Mouse (Mus musculus): ENCODE measurements at regions not wholly inside any gene's neighbourhood (a gene's known extent, or its start where the extent isn't known, plus 50 kb on each side); places are given as distances from the start of the nearest gene placed in this dataset.

DNA sequence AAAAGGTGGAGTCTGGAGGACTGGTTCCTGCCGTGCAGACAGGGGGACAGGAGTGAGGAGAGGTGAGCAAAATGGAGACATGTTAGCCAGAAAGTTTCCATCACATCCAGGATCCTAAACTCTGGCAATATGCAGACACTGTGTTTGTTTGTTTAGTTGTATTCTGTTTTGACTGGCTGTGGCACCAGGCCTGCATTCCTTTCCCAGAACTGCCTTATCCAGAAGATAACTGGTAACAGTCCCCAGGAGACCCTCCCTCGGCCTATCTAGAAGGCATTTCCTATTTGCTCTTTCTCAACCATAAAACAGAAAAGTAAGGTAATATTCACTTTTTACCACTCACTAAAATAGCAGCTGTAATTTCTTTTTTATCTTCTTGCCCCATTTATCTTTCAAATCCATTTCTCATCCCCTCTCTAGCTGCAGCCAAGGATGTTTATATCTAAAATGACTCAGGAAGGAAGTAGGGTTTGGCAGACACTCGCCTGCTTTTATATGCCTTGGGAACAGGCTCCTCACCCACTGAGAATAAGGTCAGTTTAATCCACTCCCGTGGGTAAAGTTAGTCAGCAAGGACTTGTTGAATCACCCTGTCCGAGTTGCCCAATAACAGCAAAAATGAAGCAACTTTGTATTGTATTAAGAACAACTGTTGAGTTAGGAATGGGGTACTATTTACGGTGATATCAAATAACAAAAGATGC is 283.0 kb upstream of the Tank start:
- H3K27me3 ChIP-seq (ENCODE audit: insufficient read depth, low read length), result peaks cover 1% of the 10 kb centered on the region
- no peak overlapping the region for H3K4me3 ChIP-seq (ENCODE audit: low read depth, low read length)
- ATAC-seq (ENCODE audit: extremely low read depth, insufficient number of reproducible peaks, low FRiP score, poor library complexity, severe bottlenecking) (no peak), DNase-seq (ENCODE audit: low spot score) (no peak)
- TF ChIP-seq GATA1 (IDR thresholded peaks at IDR 0.05; ENCODE audit: borderline replicate concordance, low read length) (no peak), POLR2AphosphoS5 (IDR thresholded peaks at IDR 0.05; ENCODE audit: insufficient replicate concordance, low read depth, low read length) (no peak), GATA2 (IDR thresholded peaks at IDR 0.05; ENCODE audit: borderline replicate concordance, low read depth, low read length) (no peak), CTCF (IDR thresholded peaks at IDR 0.05; ENCODE audit: low read depth, low read length) (no peak), TAL1 (conservative IDR thresholded peaks at IDR 0.05; ENCODE audit: low read depth, low read length) (no peak)
- H3K9me3 ChIP-seq (replicated peaks), result no peaks in the 10 kb centered on the region
- no peaks in the 10 kb centered on the region for H3K36me3 ChIP-seq (replicated peaks)
- no peaks in the 10 kb centered on the region for H3K4me1 ChIP-seq (ENCODE audit: insufficient read depth, low read depth, low read length)

DNA sequence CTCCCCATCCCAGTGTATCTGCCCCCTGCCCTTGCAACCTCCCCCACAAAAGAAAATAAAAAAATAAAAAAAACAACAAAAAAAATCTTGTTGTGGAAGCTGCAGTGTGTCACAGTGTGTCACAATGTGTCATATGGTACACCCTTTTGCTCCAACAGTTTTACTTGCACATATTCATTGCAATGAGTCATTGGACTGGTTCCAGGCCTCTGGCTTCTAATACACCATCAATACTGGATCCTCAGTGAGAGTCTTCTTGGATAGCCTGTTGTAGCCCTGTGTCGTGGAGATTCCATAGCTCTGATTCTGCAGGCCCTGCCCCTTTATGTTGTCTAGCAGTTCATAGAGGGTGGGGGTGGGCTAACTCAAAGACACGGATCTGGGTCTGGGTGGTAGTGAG is 290.1 kb upstream of the Tank start:
- H3K27me3 ChIP-seq (ENCODE audit: insufficient read depth, low read length), result 0 out of 2 replicates have a peak, but pooled peaks cover 3% of the 10 kb centered on the region
- ATAC-seq (ENCODE audit: extremely low read depth, insufficient number of reproducible peaks, low FRiP score, poor library complexity, severe bottlenecking) (no peak), DNase-seq (ENCODE audit: low spot score) (no peak)
- TF ChIP-seq TAL1 (conservative IDR thresholded peaks at IDR 0.05; ENCODE audit: low read depth, low read length) (no peak), GATA2 (IDR thresholded peaks at IDR 0.05; ENCODE audit: borderline replicate concordance, low read depth, low read length) (no peak), CTCF (IDR thresholded peaks at IDR 0.05; ENCODE audit: low read depth, low read length) (no peak), GATA1 (IDR thresholded peaks at IDR 0.05; ENCODE audit: borderline replicate concordance, low read length) (no peak), POLR2AphosphoS5 (IDR thresholded peaks at IDR 0.05; ENCODE audit: insufficient replicate concordance, low read depth, low read length) (no peak)
- no peaks in the 10 kb centered on the region for H3K4me1 ChIP-seq (ENCODE audit: insufficient read depth, low read depth, low read length)
- no peaks in the 10 kb centered on the region for H3K36me3 ChIP-seq (replicated peaks)
- H3K4me3 ChIP-seq (ENCODE audit: low read depth, low read length), result no peak overlapping the region
- no peaks in the 10 kb centered on the region for H3K9me3 ChIP-seq (replicated peaks)

DNA sequence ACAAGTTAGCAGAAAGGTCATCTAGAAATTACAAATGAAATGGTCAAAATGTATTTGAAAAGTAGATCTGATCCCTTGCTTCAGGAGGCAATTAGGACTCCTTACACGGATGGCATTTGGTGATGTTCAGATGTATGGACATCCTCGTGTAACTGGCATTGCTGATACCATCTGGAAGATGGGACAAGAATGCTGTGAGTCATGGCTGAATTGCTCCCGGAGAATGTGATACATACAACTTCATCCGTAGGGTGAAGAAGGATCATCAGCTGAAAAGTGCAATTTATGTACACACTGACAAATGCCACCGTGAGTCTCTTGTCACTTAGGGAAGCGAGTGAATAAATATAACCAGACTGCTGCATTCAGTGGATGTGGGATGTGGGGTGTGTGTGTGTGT is 293.7 kb upstream of the Tank start:
- no peak overlapping the region for H3K4me3 ChIP-seq (ENCODE audit: low read depth, low read length)
- TF ChIP-seq GATA2 (IDR thresholded peaks at IDR 0.05; ENCODE audit: borderline replicate concordance, low read depth, low read length) (no peak), GATA1 (IDR thresholded peaks at IDR 0.05; ENCODE audit: borderline replicate concordance, low read length) (no peak), TAL1 (conservative IDR thresholded peaks at IDR 0.05; ENCODE audit: low read depth, low read length) (no peak), CTCF (IDR thresholded peaks at IDR 0.05; ENCODE audit: low read depth, low read length) (no peak), POLR2AphosphoS5 (IDR thresholded peaks at IDR 0.05; ENCODE audit: insufficient replicate concordance, low read depth, low read length) (no peak)
- no peaks in the 10 kb centered on the region for H3K9me3 ChIP-seq (replicated peaks)
- H3K36me3 ChIP-seq (replicated peaks), result no peaks in the 10 kb centered on the region
- no peaks in the 10 kb centered on the region for H3K4me1 ChIP-seq (ENCODE audit: insufficient read depth, low read depth, low read length)
- peaks cover 11% of the 10 kb centered on the region; the same call in 1 of the 2 replicates for H3K27me3 ChIP-seq (ENCODE audit: insufficient read depth, low read length)
- ATAC-seq (ENCODE audit: extremely low read depth, insufficient number of reproducible peaks, low FRiP score, poor library complexity, severe bottlenecking) (no peak), DNase-seq (ENCODE audit: low spot score) (no peak)

DNA sequence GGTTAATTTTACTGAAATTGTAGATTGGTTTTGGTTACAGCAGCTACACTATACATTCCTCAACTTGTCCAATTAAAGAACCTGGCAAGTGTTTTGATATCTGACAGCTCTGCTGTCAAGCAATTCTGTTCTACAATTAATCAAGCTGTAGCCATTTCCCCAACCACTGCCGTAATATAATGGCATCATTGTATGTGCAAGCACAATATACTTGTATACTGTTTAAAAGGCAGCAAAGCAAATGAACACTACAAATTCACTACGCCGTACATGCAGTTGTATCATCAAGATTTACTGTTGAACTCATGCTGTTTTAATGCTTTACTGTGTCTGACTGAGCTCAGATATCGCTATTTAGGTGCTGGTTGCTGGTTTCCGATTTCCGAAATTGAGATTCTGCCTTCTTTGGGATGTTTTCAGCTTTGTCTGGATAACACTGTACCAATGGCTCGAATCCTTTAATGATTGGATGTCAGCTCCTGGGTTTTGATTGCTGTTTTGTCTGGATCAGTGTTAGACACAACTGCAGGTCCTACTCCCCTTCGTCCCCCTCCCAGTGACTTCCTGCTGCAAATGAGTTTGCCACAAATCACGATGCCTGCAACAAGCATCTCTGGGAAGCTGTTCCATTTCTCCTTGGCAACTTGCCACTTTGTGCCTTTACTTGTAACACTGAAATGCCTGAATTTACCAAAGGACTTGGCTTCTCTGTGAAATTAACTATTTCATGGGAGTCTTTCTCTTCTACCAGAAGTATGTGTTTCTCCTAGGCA is 294.4 kb upstream of the Tank start:
- no peaks in the 10 kb centered on the region for H3K4me1 ChIP-seq (ENCODE audit: insufficient read depth, low read depth, low read length)
- H3K36me3 ChIP-seq (replicated peaks), result no peaks in the 10 kb centered on the region

DNA sequence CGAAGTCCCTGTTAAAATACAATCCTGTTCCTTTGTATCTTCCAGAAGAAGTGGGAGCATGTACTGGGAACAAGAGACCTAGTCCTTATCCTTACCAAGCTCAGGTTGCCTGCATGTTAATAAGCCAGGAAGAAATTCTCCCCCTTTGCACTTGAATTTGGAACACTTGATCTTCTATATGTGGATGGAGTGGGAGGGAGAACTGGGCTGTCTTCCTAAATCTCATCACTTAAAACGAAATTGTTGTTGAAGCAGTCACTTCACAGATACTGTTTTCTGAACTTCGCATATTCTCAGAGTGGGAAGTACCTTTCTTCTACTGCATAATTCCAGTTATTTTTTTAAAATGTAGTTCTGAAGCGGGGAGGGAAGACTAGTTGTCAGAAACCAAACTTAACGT is 305.7 kb upstream of the Tank start:
- no peak for ATAC-seq (ENCODE audit: extremely low read depth, insufficient number of reproducible peaks, low FRiP score, poor library complexity, severe bottlenecking)
- no peaks in the 10 kb centered on the region for H3K9me3 ChIP-seq (replicated peaks)
- TF ChIP-seq GATA2 (IDR thresholded peaks at IDR 0.05; ENCODE audit: borderline replicate concordance, low read depth, low read length) (no peak), CTCF (IDR thresholded peaks at IDR 0.05; ENCODE audit: low read depth, low read length) (no peak), POLR2AphosphoS5 (IDR thresholded peaks at IDR 0.05; ENCODE audit: insufficient replicate concordance, low read depth, low read length) (no peak), TAL1 (conservative IDR thresholded peaks at IDR 0.05; ENCODE audit: low read depth, low read length) (no peak), GATA1 (IDR thresholded peaks at IDR 0.05; ENCODE audit: borderline replicate concordance, low read length) (no peak)
- no peak overlapping the region for H3K4me3 ChIP-seq (ENCODE audit: low read depth, low read length)
- H3K36me3 ChIP-seq (replicated peaks), result no peaks in the 10 kb centered on the region
- DNase-seq (ENCODE audit: low spot score), result no peak
- H3K4me1 ChIP-seq (ENCODE audit: insufficient read depth, low read depth, low read length), result no peaks in the 10 kb centered on the region
- no peaks in the 10 kb centered on the region for H3K27me3 ChIP-seq (ENCODE audit: insufficient read depth, low read length)

More for the DNA sequence above, 294.4 kb upstream of the Tank start:
- Histone ChIP-seq H3K27me3 (ENCODE audit: insufficient read depth, low read length) (peaks cover 8% of the 10 kb centered on the region; the same call in 1 of the 2 replicates), H3K4me3 (ENCODE audit: low read depth, low read length) (no peak overlapping the region), H3K9me3 (replicated peaks) (no peaks in the 10 kb centered on the region)
- TF ChIP-seq TAL1 (conservative IDR thresholded peaks at IDR 0.05; ENCODE audit: low read depth, low read length) (no peak), GATA2 (IDR thresholded peaks at IDR 0.05; ENCODE audit: borderline replicate concordance, low read depth, low read length) (no peak), POLR2AphosphoS5 (IDR thresholded peaks at IDR 0.05; ENCODE audit: insufficient replicate concordance, low read depth, low read length) (no peak), CTCF (IDR thresholded peaks at IDR 0.05; ENCODE audit: low read depth, low read length) (no peak), GATA1 (IDR thresholded peaks at IDR 0.05; ENCODE audit: borderline replicate concordance, low read length) (no peak)
- ATAC-seq (ENCODE audit: extremely low read depth, insufficient number of reproducible peaks, low FRiP score, poor library complexity, severe bottlenecking) (no peak), DNase-seq (ENCODE audit: low spot score) (no peak)

DNA sequence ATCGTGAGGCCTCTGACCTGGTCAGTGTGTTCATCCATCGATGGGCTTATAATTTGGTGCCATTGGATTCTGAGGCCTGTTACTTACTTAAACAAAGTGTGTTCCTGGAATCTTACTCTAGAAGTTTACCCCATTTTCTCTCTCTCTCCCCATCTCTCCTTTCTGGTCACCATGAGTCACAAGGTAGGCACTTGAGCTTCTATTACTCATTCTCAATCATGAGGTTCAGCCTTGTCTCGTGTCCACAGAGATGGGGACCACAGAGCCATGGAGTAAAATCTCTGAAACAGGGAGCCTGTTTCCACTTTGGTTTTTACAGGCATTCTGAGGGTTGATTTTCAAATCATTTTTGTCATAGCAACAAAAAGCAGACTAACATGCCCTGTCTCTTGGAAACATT is 304.7 kb upstream of the Rbms1 start:
- Histone ChIP-seq H3K27me3 (ENCODE audit: insufficient read depth, low read length) (no peaks in the 10 kb centered on the region), H3K36me3 (replicated peaks) (no peaks in the 10 kb centered on the region), H3K4me3 (ENCODE audit: low read depth, low read length) (no peak overlapping the region), H3K4me1 (ENCODE audit: insufficient read depth, low read depth, low read length) (no peaks in the 10 kb centered on the region), H3K9me3 (replicated peaks) (no peaks in the 10 kb centered on the region)
- DNase-seq (ENCODE audit: low spot score) (no peak), ATAC-seq (ENCODE audit: extremely low read depth, insufficient number of reproducible peaks, low FRiP score, poor library complexity, severe bottlenecking) (no peak)
- TF ChIP-seq TAL1 (conservative IDR thresholded peaks at IDR 0.05; ENCODE audit: low read depth, low read length) (no peak), POLR2AphosphoS5 (IDR thresholded peaks at IDR 0.05; ENCODE audit: insufficient replicate concordance, low read depth, low read length) (no peak), GATA1 (IDR thresholded peaks at IDR 0.05; ENCODE audit: borderline replicate concordance, low read length) (no peak), GATA2 (IDR thresholded peaks at IDR 0.05; ENCODE audit: borderline replicate concordance, low read depth, low read length) (no peak), CTCF (IDR thresholded peaks at IDR 0.05; ENCODE audit: low read depth, low read length) (no peak)
